Comparison of ENCODE assay signal across 8 mouse cellular contexts in the genomic region with DNA sequence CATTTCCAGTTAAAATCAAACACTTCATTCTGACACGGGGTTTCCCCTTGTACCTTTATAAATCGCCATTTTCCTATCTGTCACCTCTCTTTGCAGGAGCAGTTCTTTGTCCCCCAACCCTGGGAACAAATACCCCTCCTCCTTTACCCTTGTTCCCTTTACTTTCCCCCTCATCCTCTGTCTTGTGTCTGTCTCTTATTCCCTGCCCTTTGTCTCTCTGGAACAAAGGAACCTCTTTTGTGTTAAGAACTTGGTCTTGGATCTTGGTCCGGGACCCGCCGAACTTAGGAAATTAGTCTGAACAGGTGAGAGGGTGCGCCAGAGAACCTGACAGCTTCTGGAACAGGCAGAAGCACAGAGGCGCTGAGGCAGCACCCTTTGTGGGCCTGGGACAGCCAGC. TPM values are rescaled to one million over a fixed set of nuclear protein-coding genes. Genes with fewer than 3 reads are reported as not detected.
DNase-seq lines count a peak whose midpoint lies in the region; TF ChIP-seq lines count a peak whose summit lies in the region.
"Not testable (repeated sequence)": the region's sequence is repeated elsewhere in the genome, so short reads cannot be mapped to it uniquely, and the experiment has no call there.
"Had no signal": no experiment of that assay in that cellular context is flagged by ENCODE, and none has a peak within 500 bp of the region (broad histone marks: within the 10 kb centered on the region; RNA-seq: fewer than 3 reads in every experiment).

No protein-coding gene starts in this region.

- peak; percentile 38 for DNase-seq in ES-CJ7 (ENCODE audit: low read depth, low spot score)
- peak; percentile 37 for DNase-seq in ES-E14 (ENCODE audit: low read depth, low spot score)
- DNase-seq in R1 (ENCODE audit: low read depth, low spot score): peak; percentile 72
- peak; percentile 51 for DNase-seq in ZHBTc4 (ENCODE audit: low read depth, low spot score)

- not testable (repeated sequence) for H3K9ac ChIP-seq in ES-Bruce4 (ENCODE audit: low read depth, poor library complexity, severe bottlenecking); ES-E14 (ENCODE audit: insufficient read depth, low read depth, low read length, poor library complexity, severe bottlenecking)

- not testable (repeated sequence) for TF ChIP-seq CTCF in E14TG2a.4 (conservative IDR thresholded peaks at IDR 0.05; ENCODE audit: low read length); ES-Bruce4 (IDR thresholded peaks at IDR 0.05; ENCODE audit: low read depth, low read length)

- H3K9me3 ChIP-seq in E14TG2a.4 (ENCODE audit: low read length); ES-Bruce4 (replicated peaks; ENCODE audit: control insufficient read depth, insufficient read depth, low read length, poor library complexity, severe bottlenecking); ES-E14 (ENCODE audit: control insufficient read depth, insufficient read depth, low read depth, low read length): not testable (repeated sequence)

- not testable (repeated sequence) for H3K27me3 ChIP-seq in E14TG2a.4 (ENCODE audit: insufficient read depth, low read length); ES-Bruce4 (ENCODE audit: control insufficient read depth, insufficient read depth, low read length, poor library complexity, severe bottlenecking)

- H3K36me3 ChIP-seq in E14TG2a.4 (ENCODE audit: insufficient read depth, low read length); ES-Bruce4 (ENCODE audit: control insufficient read depth, insufficient read depth, low read length, poor library complexity, severe bottlenecking); ES-E14 (ENCODE audit: control insufficient read depth, insufficient read depth, low read length, poor library complexity, severe bottlenecking): not testable (repeated sequence)

- H3K4me1 ChIP-seq in E14TG2a.4 (replicated peaks; ENCODE audit: low read depth, low read length); ES-Bruce4 (ENCODE audit: control insufficient read depth, insufficient read depth, low read length); ES-E14 (ENCODE audit: control insufficient read depth in 2 of 2, insufficient read depth in 2 of 2, low read length in 2 of 2, poor library complexity in 1 of 2): not testable (repeated sequence)

- TF ChIP-seq EP300 in ES-Bruce4 (IDR thresholded peaks at IDR 0.05; ENCODE audit: insufficient read depth, low read depth, low read length): not testable (repeated sequence)

- not testable (repeated sequence) for TF ChIP-seq POLR2A in ES-Bruce4 (IDR thresholded peaks at IDR 0.05; ENCODE audit: insufficient read depth, low read length)

- H3K4me3 ChIP-seq in E14TG2a.4 (replicated peaks; ENCODE audit: low read length): peak overlapping the region; percentile 52; the same call in 1 of the 2 replicates
- not testable (repeated sequence) for H3K4me3 ChIP-seq in ES-Bruce4 (ENCODE audit: low read depth, low read length)
- peak overlapping the region; percentile 16 to 36; a peak in 3 of 4 replicates for H3K4me3 ChIP-seq in ES-E14 (ENCODE audit: insufficient read depth in 1 of 2, low read depth in 1 of 2, low read length in 2 of 2, poor library complexity in 1 of 2, severe bottlenecking in 1 of 2)

- H3K27ac ChIP-seq in ES-Bruce4 (ENCODE audit: insufficient read depth, low read length): 0 out of 2 replicates have a peak overlapping the region, but pooled peaks have one; percentile 11
- not testable (repeated sequence) for H3K27ac ChIP-seq in ES-E14 (ENCODE audit: insufficient read depth, low read depth, low read length, poor library complexity, severe bottlenecking)

- in situ Hi-C loops in ES-E14 (cut with MboI; ENCODE audit: low sequenced_read_pairs in 2 of 2, unreplicated experiment in 2 of 2): not testable (repeated sequence)

RNA-seq across cellular contexts. Expression of a gene that starts 24.0 kb away (rescaled TPM):
- polyA plus RNA-seq in ES-Bruce4 (2011; ENCODE audit: insufficient read depth, insufficient read length, low read depth, missing spikeins): 12.0 and 15.3 TPM in 2 replicates
- total RNA-seq in ES-E14 (2012; rRNA removed): 10.1 and 11.9 TPM in 2 replicates
- total RNA-seq: MEL had no signal
- polyA plus RNA-seq: G1E had no signal
